ENCODE assay signal across 7 mouse cellular contexts in the genomic region with DNA sequence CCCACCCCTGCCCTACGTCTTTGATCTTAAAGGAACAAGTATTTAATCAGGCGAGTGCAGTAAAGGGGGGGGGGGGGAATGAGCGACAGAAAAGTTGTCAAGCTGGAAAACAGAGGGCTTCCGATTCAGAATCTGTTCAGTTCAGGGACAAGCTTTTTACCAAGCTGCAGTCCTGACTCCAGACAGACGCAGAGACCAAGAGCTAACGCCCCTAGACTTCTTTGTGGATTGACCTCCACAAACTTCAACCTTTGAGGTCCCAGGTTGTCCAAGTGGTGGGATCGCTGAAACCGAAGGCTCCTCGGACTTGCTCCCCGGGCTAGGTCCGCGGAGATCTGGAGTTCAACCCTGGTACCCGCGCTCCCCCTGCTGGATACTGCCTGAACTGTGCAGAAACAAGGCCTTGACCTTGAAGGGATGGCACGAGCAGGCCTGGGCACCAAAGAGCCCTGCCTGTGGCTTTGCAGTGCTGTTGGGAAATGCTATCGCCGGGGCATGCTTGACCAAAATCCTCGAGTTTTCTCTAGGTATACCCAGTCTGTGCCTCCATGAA. TPM values are rescaled to one million over a fixed set of nuclear protein-coding genes. Genes with fewer than 3 reads are reported as not detected.
DNase-seq lines count a peak whose midpoint lies in the region; ATAC-seq and TF ChIP-seq lines count a peak whose summit lies in the region.

No protein-coding gene starts in this region.

- ATAC-seq in intestine, embryonic 16.5 days, result peak; percentile 83
- peak; percentile 72; the same call in 1 of the 2 replicates for ATAC-seq in midbrain, embryonic 12.5 days (ENCODE audit: low FRiP score, low read depth)

- H3K9me3 ChIP-seq in embryonic facial prominence, embryonic 10.5 days, result no peaks in the 10 kb centered on the region
- H3K9me3 ChIP-seq in intestine, embryonic 16.5 days (ENCODE audit: control insufficient read depth, low read length), result no peaks in the 10 kb centered on the region
- no peaks in the 10 kb centered on the region for H3K9me3 ChIP-seq in limb, embryonic 10.5 days (replicated peaks)
- H3K9me3 ChIP-seq in midbrain, embryonic 12.5 days, result no peaks in the 10 kb centered on the region

- DNase-seq in adrenal gland, postnatal 10 days, result peak; percentile 98
- peak; percentile 93 for DNase-seq in embryonic facial prominence, embryonic 10.5 days (ENCODE audit: low spot score)
- peak; percentile 26 for DNase-seq in gonadal fat pad, adult 2 months (ENCODE audit: low read depth)
- peak; percentile 96 for DNase-seq in limb, embryonic 10.5 days (ENCODE audit: low spot score)

- no peak for TF ChIP-seq POLR2A in small intestine, adult 2 months (IDR thresholded peaks at IDR 0.05; ENCODE audit: low read depth, low read length)

- H3K27ac ChIP-seq in embryonic facial prominence, embryonic 10.5 days (replicated peaks), result 0 out of 2 replicates have a peak overlapping the region, but pooled peaks have one; percentile 11
- no peak overlapping the region for H3K27ac ChIP-seq in intestine, embryonic 16.5 days (ENCODE audit: low read length)
- H3K27ac ChIP-seq in limb, embryonic 10.5 days, result no peak overlapping the region
- peak overlapping the region; percentile 88 for H3K27ac ChIP-seq in midbrain, embryonic 12.5 days (replicated peaks)
- H3K27ac ChIP-seq in small intestine, adult 2 months (ENCODE audit: insufficient read depth, low read depth, low read length), result no peak overlapping the region

- peaks cover 79% of the 10 kb centered on the region for H3K27me3 ChIP-seq in embryonic facial prominence, embryonic 10.5 days (replicated peaks; ENCODE audit: low read depth, poor library complexity, severe bottlenecking)
- H3K27me3 ChIP-seq in intestine, embryonic 16.5 days (replicated peaks; ENCODE audit: control insufficient read depth, insufficient read depth, low read length), result peaks cover 48% of the 10 kb centered on the region
- H3K27me3 ChIP-seq in limb, embryonic 10.5 days (ENCODE audit: low read depth, poor library complexity, severe bottlenecking), result peaks cover 80% of the 10 kb centered on the region
- H3K27me3 ChIP-seq in midbrain, embryonic 12.5 days, result peaks cover 70% of the 10 kb centered on the region
- peaks cover 40% of the 10 kb centered on the region for H3K27me3 ChIP-seq in small intestine, adult 2 months (ENCODE audit: control insufficient read depth, insufficient read depth, low read length)

- peak overlapping the region; percentile 71 for H3K4me2 ChIP-seq in intestine, embryonic 16.5 days (ENCODE audit: low read depth, low read length)
- peak overlapping the region; percentile 52 for H3K4me2 ChIP-seq in midbrain, embryonic 12.5 days (replicated peaks)

- peak overlapping the region; percentile 64; the same call in 1 of the 2 replicates for H3K9ac ChIP-seq in intestine, embryonic 16.5 days (ENCODE audit: low read depth, low read length)
- peak overlapping the region; percentile 34; the same call in 1 of the 2 replicates for H3K9ac ChIP-seq in midbrain, embryonic 12.5 days (replicated peaks)

- H3K36me3 ChIP-seq in embryonic facial prominence, embryonic 10.5 days (replicated peaks), result no peaks in the 10 kb centered on the region
- H3K36me3 ChIP-seq in intestine, embryonic 16.5 days (ENCODE audit: control insufficient read depth, insufficient read depth, low read length), result no peaks in the 10 kb centered on the region
- H3K36me3 ChIP-seq in limb, embryonic 10.5 days, result no peaks in the 10 kb centered on the region
- no peaks in the 10 kb centered on the region for H3K36me3 ChIP-seq in midbrain, embryonic 12.5 days
- no peaks in the 10 kb centered on the region for H3K36me3 ChIP-seq in small intestine, adult 2 months (ENCODE audit: control insufficient read depth, insufficient read depth, low read length)

- H3K4me1 ChIP-seq in embryonic facial prominence, embryonic 10.5 days, result peaks cover 45% of the 10 kb centered on the region
- H3K4me1 ChIP-seq in intestine, embryonic 16.5 days (ENCODE audit: control insufficient read depth, insufficient read depth, low read length), result peaks cover 11% of the 10 kb centered on the region
- H3K4me1 ChIP-seq in limb, embryonic 10.5 days, result peaks cover 40% of the 10 kb centered on the region
- H3K4me1 ChIP-seq in midbrain, embryonic 12.5 days, result peaks cover 50% of the 10 kb centered on the region
- no peaks in the 10 kb centered on the region for H3K4me1 ChIP-seq in small intestine, adult 2 months (ENCODE audit: control insufficient read depth, insufficient read depth, insufficient read length, low read length)

- TF ChIP-seq CTCF in small intestine, adult 2 months (IDR thresholded peaks at IDR 0.05; ENCODE audit: extremely low read depth, insufficient read length, insufficient replicate concordance, low read depth, low read length), result peak; percentile 98

- peak overlapping the region; percentile 50 for H3K4me3 ChIP-seq in embryonic facial prominence, embryonic 10.5 days
- peak overlapping the region; percentile 53 for H3K4me3 ChIP-seq in intestine, embryonic 16.5 days (ENCODE audit: low read length)
- H3K4me3 ChIP-seq in limb, embryonic 10.5 days, result peak overlapping the region; percentile 44
- H3K4me3 ChIP-seq in midbrain, embryonic 12.5 days, result peak overlapping the region; percentile 42
- peak overlapping the region; percentile 66 for H3K4me3 ChIP-seq in small intestine, adult 2 months (ENCODE audit: low read depth, low read length)

- 5% methylated on average over 18 of the region's 18 CpGs for WGBS in embryonic facial prominence, embryonic 10.5 days
- WGBS in intestine, embryonic 16.5 days, result 2% methylated on average over 18 of the region's 18 CpGs
- WGBS in limb, embryonic 10.5 days, result 4% methylated on average over 18 of the region's 18 CpGs
- WGBS in midbrain, embryonic 12.5 days, result 4% methylated on average over 18 of the region's 18 CpGs
- 3% methylated on average over 18 of the region's 18 CpGs for WGBS in small intestine, adult 2 months

RNA-seq across cellular contexts. Expression of a gene that starts 0.4 kb away (rescaled TPM):
- 10 to 100 TPM in 1 of 2 experiments, 1 to 10 TPM in 1; 5.0 to 11.0 TPM for total RNA-seq in adrenal gland, postnatal 10 days (2021)
- 1.5 and 2.2 TPM in 2 replicates for polyA plus RNA-seq in embryonic facial prominence, embryonic 10.5 days (2016; fragmentation: Nextera tagmentation; extraction: Ambion mirVana)
- 2.0 and 2.2 TPM in 2 replicates for polyA plus RNA-seq in gonadal fat pad, adult 2 months (2012; rRNA removed)
- 0.83 and 1.0 TPM in 2 replicates for polyA plus RNA-seq in intestine, embryonic 16.5 days (2015; fragmentation: Nextera tagmentation; extraction: Ambion mirVana)
- polyA plus RNA-seq in limb, embryonic 10.5 days (2016; fragmentation: Nextera tagmentation; extraction: Ambion mirVana), result 0.11 TPM in 1 of 2 replicates, not detected in the other
- 27.0 and 27.8 TPM in 2 replicates for polyA plus RNA-seq in midbrain, embryonic 12.5 days (2016; fragmentation: Nextera tagmentation; extraction: Ambion mirVana)
- 0.91 and 1.3 TPM in 2 replicates for polyA plus RNA-seq in small intestine, adult 2 months (2012; rRNA removed)

RNA-seq across cellular contexts. Expression of a gene that starts 0.4 kb away (rescaled TPM):
- 10 to 100 TPM; 46.5 to 47.1 TPM for total RNA-seq in adrenal gland, postnatal 10 days (2021)
- 13.8 and 18.2 TPM in 2 replicates for polyA plus RNA-seq in embryonic facial prominence, embryonic 10.5 days (2016; fragmentation: Nextera tagmentation; extraction: Ambion mirVana)
- polyA plus RNA-seq in gonadal fat pad, adult 2 months (2012; rRNA removed), result 124 and 133 TPM in 2 replicates
- polyA plus RNA-seq in intestine, embryonic 16.5 days (2015; fragmentation: Nextera tagmentation; extraction: Ambion mirVana), result 70.7 and 77.5 TPM in 2 replicates
- polyA plus RNA-seq in limb, embryonic 10.5 days (2016; fragmentation: Nextera tagmentation; extraction: Ambion mirVana), result 9.5 and 33.2 TPM in 2 replicates
- 25.1 and 42.6 TPM in 2 replicates for polyA plus RNA-seq in midbrain, embryonic 12.5 days (2016; fragmentation: Nextera tagmentation; extraction: Ambion mirVana)
- polyA plus RNA-seq in small intestine, adult 2 months (2012; rRNA removed), result 27.5 and 31.4 TPM in 2 replicates

RNA-seq across cellular contexts. Expression of a gene that starts 45.1 kb away (rescaled TPM):
- 10 to 100 TPM; 21.8 to 25.6 TPM for total RNA-seq in adrenal gland, postnatal 10 days (2021)
- 17.2 and 17.6 TPM in 2 replicates for polyA plus RNA-seq in embryonic facial prominence, embryonic 10.5 days (2016; fragmentation: Nextera tagmentation; extraction: Ambion mirVana)
- polyA plus RNA-seq in gonadal fat pad, adult 2 months (2012; rRNA removed), result 18.7 and 22.4 TPM in 2 replicates
- 12.4 and 13.7 TPM in 2 replicates for polyA plus RNA-seq in intestine, embryonic 16.5 days (2015; fragmentation: Nextera tagmentation; extraction: Ambion mirVana)
- 20.5 and 21.0 TPM in 2 replicates for polyA plus RNA-seq in limb, embryonic 10.5 days (2016; fragmentation: Nextera tagmentation; extraction: Ambion mirVana)
- polyA plus RNA-seq in midbrain, embryonic 12.5 days (2016; fragmentation: Nextera tagmentation; extraction: Ambion mirVana), result 9.7 and 9.8 TPM in 2 replicates
- polyA plus RNA-seq in small intestine, adult 2 months (2012; rRNA removed), result 18.4 and 45.0 TPM in 2 replicates

RNA-seq across cellular contexts. Expression of a gene that starts 48.4 kb away (rescaled TPM):
- 10 to 100 TPM; 14.6 to 22.4 TPM for total RNA-seq in adrenal gland, postnatal 10 days (2021)
- 28.4 and 30.2 TPM in 2 replicates for polyA plus RNA-seq in embryonic facial prominence, embryonic 10.5 days (2016; fragmentation: Nextera tagmentation; extraction: Ambion mirVana)
- polyA plus RNA-seq in gonadal fat pad, adult 2 months (2012; rRNA removed), result 32.8 and 42.0 TPM in 2 replicates
- polyA plus RNA-seq in intestine, embryonic 16.5 days (2015; fragmentation: Nextera tagmentation; extraction: Ambion mirVana), result 21.1 and 22.4 TPM in 2 replicates
- polyA plus RNA-seq in limb, embryonic 10.5 days (2016; fragmentation: Nextera tagmentation; extraction: Ambion mirVana), result 21.8 and 26.1 TPM in 2 replicates
- 64.1 and 65.2 TPM in 2 replicates for polyA plus RNA-seq in midbrain, embryonic 12.5 days (2016; fragmentation: Nextera tagmentation; extraction: Ambion mirVana)
- 9.9 and 21.3 TPM in 2 replicates for polyA plus RNA-seq in small intestine, adult 2 months (2012; rRNA removed)

Comparison
In these comparisons a context has a peak if more than half of its experiments do, and no peak if none do; other contexts are left out.
1. DNase-seq: peak in every context shown above with its lines; median percentile 98 in adrenal gland, postnatal 10 days; 96 in limb, embryonic 10.5 days; 93 in embryonic facial prominence, embryonic 10.5 days; 26 in gonadal fat pad, adult 2 months.
2. H3K27ac ChIP-seq: peak in embryonic facial prominence, embryonic 10.5 days (single experiment) and midbrain, embryonic 12.5 days (single experiment); none in intestine, embryonic 16.5 days (single experiment), limb, embryonic 10.5 days (single experiment) and small intestine, adult 2 months (single experiment).
3. Peak in every context shown above with its lines, with median percentiles within 50 percentile points of each other: H3K4me3 ChIP-seq.